21 mouse cellular contexts compared by ENCODE assay signal in genomic region chr1:77475808-77476413, GRCm38 (mm10). TPM values are rescaled to one million over a fixed set of nuclear protein-coding genes. Genes with fewer than 3 reads are reported as not detected.
"Had no signal": no experiment of that assay in that cellular context is flagged by ENCODE, and none has a peak within 500 bp of the region (broad histone marks: within the 10 kb centered on the region; RNA-seq: fewer than 3 reads in every experiment).

No protein-coding gene starts in this region.

- H3K4me1 ChIP-seq: megakaryocyte, embryonic 14.5 days had no signal

- H3K27me3 ChIP-seq: lung, embryonic 15.5 days; megakaryocyte, embryonic 14.5 days; midbrain, embryonic 12.5 days; neural tube, embryonic 13.5 days; neural tube, embryonic 15.5 days; stomach, embryonic 15.5 days had no signal

- H3K9ac ChIP-seq: liver, postnatal 0 days; lung, embryonic 15.5 days; midbrain, embryonic 12.5 days; neural tube, embryonic 13.5 days; neural tube, embryonic 15.5 days; stomach, embryonic 15.5 days had no signal

- H3K27ac ChIP-seq: lung, embryonic 15.5 days; macrophage; midbrain, embryonic 10.5 days; midbrain, embryonic 12.5 days; neural tube, embryonic 13.5 days; neural tube, embryonic 15.5 days; stomach, embryonic 15.5 days; stomach, postnatal 0 days had no signal

- ATAC-seq: liver, postnatal 0 days; lung, postnatal 0 days; midbrain, embryonic 16.5 days had no signal

- H3K9me3 ChIP-seq: lung, embryonic 15.5 days; megakaryocyte, embryonic 14.5 days; midbrain, embryonic 10.5 days; midbrain, embryonic 12.5 days; neural tube, embryonic 13.5 days; neural tube, embryonic 15.5 days; stomach, embryonic 15.5 days had no signal

- H3K36me3 ChIP-seq: lung, embryonic 15.5 days; midbrain, embryonic 10.5 days; midbrain, embryonic 12.5 days; neural tube, embryonic 13.5 days; neural tube, embryonic 15.5 days; stomach, embryonic 15.5 days had no signal

- H3K4me3 ChIP-seq: lung, embryonic 15.5 days; megakaryocyte, embryonic 14.5 days; midbrain, embryonic 10.5 days; midbrain, embryonic 12.5 days; myocyte; neural tube, embryonic 13.5 days; neural tube, embryonic 15.5 days; stomach, embryonic 15.5 days had no signal

- H3K4me2 ChIP-seq: lung, embryonic 15.5 days; midbrain, embryonic 12.5 days; neural tube, embryonic 13.5 days; neural tube, embryonic 15.5 days; stomach, embryonic 15.5 days had no signal

- DNase-seq: liver, postnatal 0 days; lung, adult 2 months; lung, postnatal 14 days; lung, postnatal 36 days; midbrain, embryonic 14.5 days; right cerebral cortex, postnatal 14 days; thymus, adult 2 months; thymus, postnatal 25 days; thymus, postnatal 4 days had no signal

RNA-seq across cellular contexts. Expression of gene Epha4, which starts 39.0 kb away (rescaled TPM):
- polyA plus RNA-seq: macrophage had no signal
